Mouse (Mus musculus): ENCODE measurements around the gene Sorcs3.
A peak's percentile ranks its signal among the peaks of the same experiment; 100 is the strongest.

Gene Sorcs3

GRCm38 (mm10) chr19:48285602-48286225, 79.9 kb downstream of the Sorcs3 start:
- peak; percentile 61 to 65 for DNase-seq

DNA sequence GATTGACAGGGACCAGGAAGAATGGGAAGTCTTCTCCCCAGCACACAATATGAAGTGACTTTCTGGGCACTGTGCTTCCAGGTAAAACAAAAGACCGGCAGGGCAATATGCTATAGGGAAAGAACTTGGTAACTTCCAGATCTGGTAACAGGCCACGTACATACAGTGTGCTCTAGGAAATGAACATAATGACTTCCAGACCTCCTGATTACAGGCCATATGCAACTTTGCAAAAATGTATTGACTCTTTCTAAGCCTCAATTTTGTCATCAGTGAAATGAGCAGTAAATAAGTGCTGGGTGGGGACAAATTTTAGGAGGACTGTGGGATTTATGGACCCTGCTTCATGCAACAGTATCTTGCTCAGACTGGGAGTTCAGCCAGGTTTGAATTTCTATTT, 88.4 kb downstream of the Sorcs3 start:
- no peak for DNase-seq

DNA sequence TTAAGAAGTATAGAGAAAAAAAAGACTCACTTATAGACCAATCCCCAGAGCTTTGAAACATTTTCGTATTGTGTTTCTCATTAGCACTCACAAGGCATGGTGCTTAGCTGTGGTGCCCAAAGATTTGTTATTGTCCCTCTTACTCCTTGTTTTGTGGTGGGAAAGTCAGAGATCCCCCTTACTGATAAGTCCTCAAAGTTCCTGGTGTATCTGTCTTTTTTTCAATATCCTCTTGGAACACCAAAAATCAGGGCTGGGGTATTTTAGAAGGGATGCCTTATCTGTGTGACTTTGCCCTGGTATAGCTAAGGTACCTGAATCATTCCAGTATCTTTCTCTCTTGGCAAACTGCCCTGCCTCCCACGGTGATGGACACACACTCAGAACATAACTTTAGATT, 92.6 kb downstream of the Sorcs3 start:
- DNase-seq: peak; percentile 27 to 46

DNA sequence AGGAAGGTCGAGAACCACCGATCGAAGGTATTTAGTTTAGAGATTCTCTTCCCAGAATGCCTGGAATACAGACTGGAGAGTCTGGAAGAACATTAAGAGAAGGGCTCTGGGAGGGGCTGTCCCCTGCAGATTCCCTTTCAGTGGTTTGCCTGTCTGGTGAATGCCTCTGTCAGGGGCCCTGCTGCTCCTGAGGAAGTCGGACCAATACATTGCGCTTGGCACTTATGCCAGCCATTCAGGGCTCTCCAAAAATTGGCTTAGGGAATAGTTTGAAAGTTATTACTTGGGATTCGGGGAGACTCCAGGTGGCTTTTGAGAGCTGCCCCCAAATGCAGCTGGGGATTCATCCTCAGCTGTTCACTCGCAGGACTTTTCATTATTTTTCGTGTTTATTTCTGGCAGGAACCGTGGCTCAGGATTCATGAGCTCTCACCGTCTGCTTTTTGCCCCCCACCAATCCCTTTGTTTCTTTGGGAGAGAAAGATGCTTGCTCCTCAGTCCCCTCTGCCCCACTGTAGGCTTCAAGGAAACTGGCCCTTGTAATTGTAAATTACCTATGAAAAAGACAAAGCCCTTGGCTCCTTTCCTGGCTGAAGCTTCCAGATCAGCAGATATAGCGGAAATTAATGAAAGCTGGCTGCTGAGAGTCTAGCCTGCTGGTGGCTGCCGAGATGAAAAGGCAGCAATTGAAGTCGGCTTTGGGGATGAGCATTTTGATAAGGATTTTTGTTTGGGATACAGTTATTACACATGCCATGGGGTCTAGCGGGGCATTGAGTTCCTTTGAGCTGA, 94.8 kb downstream of the Sorcs3 start:
- peak; percentile 45 to 55 for DNase-seq

DNA sequence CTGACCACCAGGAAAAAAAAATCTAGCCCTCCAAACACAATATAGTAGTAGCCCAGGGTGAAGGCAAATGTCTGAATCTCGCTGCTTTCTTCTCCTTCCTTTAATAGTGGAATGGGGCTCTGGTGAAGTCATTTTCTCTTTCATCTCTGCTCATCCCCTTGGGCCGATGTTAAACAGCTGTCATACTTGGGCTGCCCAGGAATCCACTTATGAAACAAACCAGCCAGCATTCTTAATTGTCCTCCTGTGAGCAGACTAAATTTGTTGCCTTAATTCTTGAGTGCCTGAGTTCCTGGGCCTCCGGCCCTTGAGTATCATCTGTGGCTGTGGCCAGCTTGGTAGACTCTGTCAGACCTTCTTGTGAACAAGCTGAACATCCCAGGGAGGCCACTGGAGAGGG, 95.5 kb downstream of the Sorcs3 start:
- DNase-seq: no peak

DNA sequence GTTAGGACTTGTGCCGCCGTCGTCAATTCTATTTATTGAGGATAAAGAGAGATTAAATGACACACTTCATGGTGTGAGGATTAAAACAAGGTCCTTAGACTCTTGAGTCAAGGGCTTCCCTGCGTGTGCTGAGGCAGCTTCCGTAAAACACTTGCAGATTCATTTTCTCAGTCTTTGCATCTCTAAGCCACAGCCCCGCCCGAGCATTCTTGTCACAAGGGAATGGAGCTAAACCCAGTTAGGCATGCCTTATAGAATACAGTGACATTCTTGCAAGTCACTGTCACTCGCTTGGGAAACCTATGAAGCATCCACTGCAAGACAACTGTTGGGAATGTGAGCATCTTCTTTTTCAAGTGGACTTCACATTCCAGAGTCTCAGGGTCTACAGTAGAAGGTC, 102.5 kb downstream of the Sorcs3 start:
- no peak for DNase-seq

DNA sequence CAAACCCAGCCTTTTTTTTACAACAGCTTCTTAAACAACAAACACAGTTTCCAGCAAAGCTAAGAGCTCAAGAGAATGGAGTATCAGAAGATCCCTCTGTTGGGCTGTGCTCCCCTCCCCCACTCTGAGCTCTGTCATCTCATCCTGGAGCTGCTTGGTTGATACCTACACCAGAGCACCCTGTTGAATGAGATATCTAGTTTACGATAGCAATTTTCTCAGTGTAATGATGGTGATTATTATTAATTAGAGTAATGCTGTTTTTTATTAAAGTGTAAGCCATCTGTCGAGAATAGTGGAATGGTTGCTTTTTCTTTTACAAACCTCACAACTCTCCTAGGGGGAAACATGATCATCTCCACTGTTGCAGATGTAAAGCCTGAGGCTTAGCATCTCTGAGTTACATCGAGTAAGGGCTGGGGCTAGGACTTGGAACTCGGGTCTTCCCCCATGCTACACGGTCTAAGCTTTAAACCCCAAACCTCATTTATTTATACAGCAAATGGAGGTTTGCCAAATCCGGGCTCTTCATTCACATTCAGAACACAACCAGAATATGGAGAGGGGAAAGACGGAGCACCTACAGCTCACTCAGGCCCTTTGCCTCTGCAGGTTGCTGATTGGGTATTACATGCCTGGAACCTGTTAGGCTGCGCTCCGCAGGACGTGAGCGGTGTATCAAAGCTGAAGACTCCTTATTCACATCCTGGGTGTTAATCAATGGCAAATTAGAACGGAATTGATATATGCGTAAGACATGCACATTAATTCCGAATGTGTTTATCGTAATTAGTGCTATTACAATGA, 103.9 kb downstream of the Sorcs3 start:
- no peak for DNase-seq

DNA sequence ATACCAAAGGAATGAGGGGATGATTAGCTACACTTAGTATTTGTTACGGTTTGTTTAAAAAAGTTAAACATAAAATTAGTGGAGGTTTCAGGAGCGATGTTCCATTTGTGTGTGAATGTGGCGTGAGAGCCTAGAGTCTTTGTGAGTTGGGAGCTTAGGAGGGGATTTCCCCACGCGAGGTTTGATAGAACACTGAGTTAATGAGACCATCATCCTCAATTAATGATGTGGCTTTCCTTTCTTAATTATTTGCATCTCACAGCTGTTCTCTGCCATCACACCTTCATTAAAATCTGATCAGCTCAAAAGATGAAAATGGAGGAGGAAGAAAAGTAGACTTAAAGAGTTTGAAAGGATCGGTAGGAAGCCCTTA, 104.5 kb downstream of the Sorcs3 start:
- DNase-seq: no peak

- DNase-seq: no peak
These were observed 108.0 kb downstream of the Sorcs3 start for GRCm38 (mm10) chr19:48313776-48314175.

DNA sequence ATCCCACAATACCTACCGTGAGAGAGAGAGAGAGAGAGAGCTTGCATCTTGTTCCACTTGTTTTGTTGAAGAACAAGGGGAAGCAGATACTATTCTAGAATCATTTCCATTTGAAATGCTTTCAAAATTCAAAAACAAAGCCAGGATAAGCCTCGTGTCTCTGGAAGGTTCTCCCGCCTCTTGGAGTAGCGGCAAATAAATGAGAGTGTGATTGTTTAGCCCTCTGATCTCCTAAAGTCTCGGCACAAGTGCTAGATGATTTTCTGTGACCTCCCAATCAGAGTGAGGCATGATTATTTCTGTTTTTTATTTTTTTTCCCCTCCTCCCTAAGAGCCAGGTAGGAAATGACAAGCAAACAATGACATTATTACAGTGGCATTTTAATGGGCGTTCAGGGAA, 121.3 kb downstream of the Sorcs3 start:
- no peak for DNase-seq

GRCm38 (mm10) chr19:48328171-48328570, 122.3 kb downstream of the Sorcs3 start:
- no peak for DNase-seq

DNA sequence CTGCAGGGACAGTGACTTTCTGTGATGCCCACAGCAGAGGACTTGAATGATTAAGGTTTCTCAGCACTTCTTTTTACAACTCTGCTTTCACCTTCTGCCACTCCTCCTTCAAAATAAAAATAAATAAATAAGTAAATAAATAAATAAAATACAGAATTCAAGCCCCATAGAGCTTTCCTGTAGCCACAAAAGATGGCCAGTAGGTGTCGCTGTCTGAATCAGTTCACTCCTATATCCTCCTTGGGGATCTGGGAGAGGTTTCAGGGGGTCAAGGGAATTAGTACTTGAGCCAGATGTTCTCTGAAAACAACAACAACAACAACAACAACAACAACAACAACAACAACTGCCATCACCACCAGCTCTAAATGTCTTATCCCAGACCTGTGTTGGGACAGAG, 125.8 kb downstream of the Sorcs3 start:
- peak; percentile 33 to 48 for DNase-seq

GRCm38 (mm10) chr19:48333085-48333484, 127.3 kb downstream of the Sorcs3 start:
- DNase-seq: no peak

DNA sequence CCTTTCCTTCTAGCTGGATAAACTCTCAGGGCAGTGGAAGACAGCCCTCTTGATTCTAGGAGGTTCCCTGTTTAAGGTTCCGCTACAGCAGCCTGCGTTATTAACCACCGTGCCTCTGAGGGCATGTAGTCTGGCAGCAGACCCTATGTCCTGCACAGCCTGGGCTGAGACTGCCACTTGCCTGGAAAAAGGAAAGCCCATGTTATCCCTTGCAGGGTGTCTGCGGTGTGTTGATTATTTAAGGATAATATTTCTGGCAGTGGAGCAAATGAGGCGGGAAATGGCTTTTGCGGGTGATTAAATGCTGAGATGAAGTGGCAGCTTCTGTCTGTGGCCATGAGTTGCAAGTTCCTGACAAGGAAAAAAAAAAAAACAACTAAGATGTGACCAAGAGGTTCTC, 131.6 kb downstream of the Sorcs3 start:
- no peak for DNase-seq

GRCm38 (mm10) chr19:48338098-48338497, 132.3 kb downstream of the Sorcs3 start:
- no peak for DNase-seq

GRCm38 (mm10) chr19:48342770-48343169, 136.9 kb downstream of the Sorcs3 start:
- DNase-seq: no peak

- DNase-seq: no peak
These were observed 137.6 kb downstream of the Sorcs3 start for GRCm38 (mm10) chr19:48343442-48343841.

- DNase-seq: no peak
These were observed 141.3 kb downstream of the Sorcs3 start for GRCm38 (mm10) chr19:48347116-48347515.

- DNase-seq: no peak
These were observed 151.0 kb downstream of the Sorcs3 start for GRCm38 (mm10) chr19:48356806-48357205.

GRCm38 (mm10) chr19:48362167-48362566, 156.3 kb downstream of the Sorcs3 start:
- DNase-seq: no peak

- DNase-seq: peak; percentile 22 to 28
These were observed 162.2 kb downstream of the Sorcs3 start for GRCm38 (mm10) chr19:48368056-48368455.

GRCm38 (mm10) chr19:48371787-48372186, 166.0 kb downstream of the Sorcs3 start:
- DNase-seq: no peak

DNA sequence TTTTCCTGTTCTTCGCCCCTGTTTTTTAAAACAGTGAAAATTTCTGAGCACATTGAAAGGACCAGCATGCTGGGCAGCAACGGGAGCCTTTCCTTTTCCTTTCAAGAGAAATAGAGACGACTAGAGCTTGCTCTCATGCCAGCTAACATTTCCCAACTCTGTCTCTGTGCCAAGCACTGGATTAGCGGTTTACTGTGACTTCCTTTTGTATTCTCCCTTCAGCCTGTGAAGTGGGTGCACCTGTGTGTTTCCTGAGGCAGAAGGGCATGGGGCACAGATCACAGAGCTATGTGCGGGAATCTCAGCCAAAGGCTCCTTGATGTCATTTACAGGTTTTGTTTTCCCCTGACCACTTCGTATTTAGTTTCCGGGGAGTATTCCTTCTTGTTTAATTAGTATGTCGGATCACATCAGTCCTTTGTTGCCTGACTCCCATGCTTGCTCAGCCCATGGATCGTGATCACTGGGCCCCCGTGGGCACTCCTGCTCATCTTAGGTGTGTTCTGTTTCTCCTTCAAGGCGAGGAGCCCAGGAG, 172.2 kb downstream of the Sorcs3 start:
- DNase-seq: peak; percentile 39 to 45

Measured in cerebellum, postnatal 10 days (tissue).